ENCODE assay signal across 29 mouse cellular contexts in the genomic region with DNA sequence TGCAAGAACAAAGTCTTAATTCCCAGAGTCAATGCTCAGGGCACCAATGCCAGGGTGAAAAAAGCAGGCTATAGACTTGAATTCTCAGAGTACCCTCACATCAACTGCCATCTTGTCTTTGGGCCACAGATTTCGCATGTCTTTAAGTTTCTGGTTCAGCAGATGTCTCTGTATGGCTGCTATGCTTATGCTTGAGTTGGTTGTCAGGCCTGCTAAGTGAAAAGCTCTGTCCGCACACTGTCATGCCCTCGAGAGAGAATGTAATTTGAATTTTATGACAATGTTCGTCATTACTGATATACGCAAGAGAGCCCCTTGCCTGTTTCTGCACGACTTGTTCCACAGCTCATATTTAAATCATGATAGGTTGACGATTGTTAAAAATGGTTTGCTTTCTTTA.
DNase-seq lines count a peak whose midpoint lies in the region; ATAC-seq lines count a peak whose summit lies in the region.
"Had no signal": no experiment of that assay in that cellular context is flagged by ENCODE, and none has a peak within 500 bp of the region (broad histone marks: within the 10 kb centered on the region; RNA-seq: fewer than 3 reads in every experiment).

No protein-coding gene starts in this region.

- no peak overlapping the region for H3K9ac ChIP-seq in embryonic facial prominence, embryonic 14.5 days (ENCODE audit: low read depth, low read length)
- H3K9ac ChIP-seq in midbrain, embryonic 11.5 days (ENCODE audit: low read length): no peak overlapping the region
- H3K9ac ChIP-seq in midbrain, embryonic 16.5 days (ENCODE audit: low read depth, low read length): no peak overlapping the region
- H3K9ac ChIP-seq: embryonic facial prominence, embryonic 12.5 days; embryonic facial prominence, embryonic 15.5 days; forebrain, embryonic 12.5 days had no signal

- no peaks in the 10 kb centered on the region for H3K36me3 ChIP-seq in embryonic facial prominence, embryonic 14.5 days (ENCODE audit: control insufficient read depth, insufficient read depth, low read length)
- no peaks in the 10 kb centered on the region for H3K36me3 ChIP-seq in embryonic facial prominence, embryonic 10.5 days (replicated peaks)
- no peaks in the 10 kb centered on the region for H3K36me3 ChIP-seq in midbrain, embryonic 11.5 days (ENCODE audit: control insufficient read depth, insufficient read depth, low read length)
- H3K36me3 ChIP-seq in midbrain, embryonic 16.5 days (ENCODE audit: control insufficient read depth, insufficient read depth, low read length): no peaks in the 10 kb centered on the region
- H3K36me3 ChIP-seq: embryonic facial prominence, embryonic 12.5 days; embryonic facial prominence, embryonic 15.5 days; forebrain, embryonic 10.5 days; forebrain, embryonic 12.5 days; G1E had no signal

- no peaks in the 10 kb centered on the region for H3K9me3 ChIP-seq in embryonic facial prominence, embryonic 14.5 days (ENCODE audit: control insufficient read depth, low read length)
- H3K9me3 ChIP-seq in embryonic facial prominence, embryonic 10.5 days: no peaks in the 10 kb centered on the region
- H3K9me3 ChIP-seq in midbrain, embryonic 11.5 days (ENCODE audit: control insufficient read depth, low read length): no peaks in the 10 kb centered on the region
- H3K9me3 ChIP-seq in midbrain, embryonic 16.5 days (replicated peaks; ENCODE audit: control insufficient read depth, low read length, poor library complexity, severe bottlenecking): no peaks in the 10 kb centered on the region
- H3K9me3 ChIP-seq: embryonic facial prominence, embryonic 12.5 days; embryonic facial prominence, embryonic 15.5 days; forebrain, embryonic 10.5 days; forebrain, embryonic 12.5 days; G1E had no signal

- no peak for ATAC-seq in embryonic facial prominence, embryonic 14.5 days (ENCODE audit: low read depth)
- ATAC-seq in midbrain, embryonic 11.5 days (ENCODE audit: low FRiP score): no peak
- no peak for ATAC-seq in midbrain, embryonic 16.5 days
- ATAC-seq: activated CD4-positive, CD25-positive, alpha-beta regulatory T cell, adult 4 months; CD4-positive, CD25-positive, alpha-beta regulatory T cell, adult 4 months; forebrain, embryonic 14.5 days; forebrain, embryonic 16.5 days; Patski had no signal

- peak; percentile 13 for DNase-seq in embryonic facial prominence, embryonic 14.5 days (ENCODE audit: low spot score)
- DNase-seq in embryonic facial prominence, embryonic 10.5 days (ENCODE audit: low spot score): no peak
- DNase-seq in midbrain, embryonic 11.5 days (ENCODE audit: low spot score, missing footprints): peak; percentile 17
- peak; percentile 73 for DNase-seq in retina, postnatal 1 day
- no peak for DNase-seq in thymus, adult 18-20 months
- DNase-seq: adrenal gland, adult 8-10 months; adrenal gland, postnatal 14 days; adrenal gland, postnatal 36 days; B cell, adult 2 months; cerebellum, adult 11 months; cerebellum, adult 18-20 months; cerebellum, adult 8-10 months; cerebellum, adult 9-11 months; cerebellum, postnatal 14 days; cerebellum, postnatal 36 days; embryo, embryonic 11 days had no signal

- no peaks in the 10 kb centered on the region for H3K4me1 ChIP-seq in embryonic facial prominence, embryonic 14.5 days (ENCODE audit: control insufficient read depth, insufficient read depth, low read length)
- H3K4me1 ChIP-seq in embryonic facial prominence, embryonic 10.5 days: no peaks in the 10 kb centered on the region
- H3K4me1 ChIP-seq in midbrain, embryonic 11.5 days (ENCODE audit: control insufficient read depth, insufficient read depth, low read length): no peaks in the 10 kb centered on the region
- H3K4me1 ChIP-seq in midbrain, embryonic 16.5 days (ENCODE audit: control insufficient read depth, insufficient read depth, low read length): no peaks in the 10 kb centered on the region
- H3K4me1 ChIP-seq: embryonic facial prominence, embryonic 12.5 days; embryonic facial prominence, embryonic 15.5 days; forebrain, embryonic 10.5 days; forebrain, embryonic 12.5 days had no signal

- 76% methylated on average over 7 of the region's 7 CpGs for WGBS in embryonic facial prominence, embryonic 14.5 days
- 89% methylated on average over 7 of the region's 7 CpGs for WGBS in embryonic facial prominence, embryonic 10.5 days
- WGBS in midbrain, embryonic 11.5 days: 90% methylated on average over 7 of the region's 7 CpGs
- 73% methylated on average over 7 of the region's 7 CpGs for WGBS in midbrain, embryonic 16.5 days

- no peaks in the 10 kb centered on the region for H3K27me3 ChIP-seq in embryonic facial prominence, embryonic 14.5 days (replicated peaks; ENCODE audit: control insufficient read depth, insufficient read depth, low read length)
- no peaks in the 10 kb centered on the region for H3K27me3 ChIP-seq in embryonic facial prominence, embryonic 10.5 days (replicated peaks; ENCODE audit: low read depth, poor library complexity, severe bottlenecking)
- H3K27me3 ChIP-seq in midbrain, embryonic 11.5 days (ENCODE audit: control insufficient read depth, insufficient read depth, low read length): no peaks in the 10 kb centered on the region
- H3K27me3 ChIP-seq in midbrain, embryonic 16.5 days (ENCODE audit: control insufficient read depth, insufficient read depth, low read depth, low read length): no peaks in the 10 kb centered on the region
- H3K27me3 ChIP-seq: CH12.LX; embryonic facial prominence, embryonic 12.5 days; embryonic facial prominence, embryonic 15.5 days; forebrain, embryonic 12.5 days; Patski had no signal

- H3K27ac ChIP-seq in embryonic facial prominence, embryonic 14.5 days (replicated peaks; ENCODE audit: low read depth, low read length): no peak overlapping the region
- H3K27ac ChIP-seq in embryonic facial prominence, embryonic 10.5 days (replicated peaks): no peak overlapping the region
- no peak overlapping the region for H3K27ac ChIP-seq in midbrain, embryonic 11.5 days (ENCODE audit: low read depth, low read length)
- H3K27ac ChIP-seq in midbrain, embryonic 16.5 days (ENCODE audit: low read length): no peak overlapping the region
- H3K27ac ChIP-seq: embryonic facial prominence, embryonic 12.5 days; embryonic facial prominence, embryonic 15.5 days; forebrain, embryonic 10.5 days; forebrain, embryonic 12.5 days had no signal

- H3K4me3 ChIP-seq in embryonic facial prominence, embryonic 14.5 days (ENCODE audit: low read depth, low read length): no peak overlapping the region
- H3K4me3 ChIP-seq in embryonic facial prominence, embryonic 10.5 days: no peak overlapping the region
- no peak overlapping the region for H3K4me3 ChIP-seq in midbrain, embryonic 11.5 days (ENCODE audit: low read depth, low read length)
- H3K4me3 ChIP-seq in midbrain, embryonic 16.5 days (ENCODE audit: low read depth, low read length): no peak overlapping the region
- H3K4me3 ChIP-seq: embryonic facial prominence, embryonic 12.5 days; embryonic facial prominence, embryonic 15.5 days; erythroblast, embryonic 14.5 days; forebrain, embryonic 10.5 days; forebrain, embryonic 12.5 days had no signal

- H3K4me2 ChIP-seq in embryonic facial prominence, embryonic 14.5 days (ENCODE audit: low read depth, low read length): no peak overlapping the region
- H3K4me2 ChIP-seq in midbrain, embryonic 11.5 days: no peak overlapping the region
- no peak overlapping the region for H3K4me2 ChIP-seq in midbrain, embryonic 16.5 days (ENCODE audit: low read length)
- H3K4me2 ChIP-seq: embryonic facial prominence, embryonic 12.5 days; embryonic facial prominence, embryonic 15.5 days; forebrain, embryonic 12.5 days had no signal

Comparison
In these comparisons a context has a peak if more than half of its experiments do, and no peak if none do; other contexts are left out.
1. DNase-seq: peak in embryonic facial prominence, embryonic 14.5 days (single experiment), midbrain, embryonic 11.5 days (single experiment) and retina, postnatal 1 day (single experiment); none in embryonic facial prominence, embryonic 10.5 days (single experiment) and thymus, adult 18-20 months (0 of 2).